Mouse (Mus musculus): ENCODE measurements at regions not wholly inside any gene's neighbourhood (a gene's known extent, or its start where the extent isn't known, plus 50 kb on each side); places are given as distances from the start of the nearest gene placed in this dataset.

DNA sequence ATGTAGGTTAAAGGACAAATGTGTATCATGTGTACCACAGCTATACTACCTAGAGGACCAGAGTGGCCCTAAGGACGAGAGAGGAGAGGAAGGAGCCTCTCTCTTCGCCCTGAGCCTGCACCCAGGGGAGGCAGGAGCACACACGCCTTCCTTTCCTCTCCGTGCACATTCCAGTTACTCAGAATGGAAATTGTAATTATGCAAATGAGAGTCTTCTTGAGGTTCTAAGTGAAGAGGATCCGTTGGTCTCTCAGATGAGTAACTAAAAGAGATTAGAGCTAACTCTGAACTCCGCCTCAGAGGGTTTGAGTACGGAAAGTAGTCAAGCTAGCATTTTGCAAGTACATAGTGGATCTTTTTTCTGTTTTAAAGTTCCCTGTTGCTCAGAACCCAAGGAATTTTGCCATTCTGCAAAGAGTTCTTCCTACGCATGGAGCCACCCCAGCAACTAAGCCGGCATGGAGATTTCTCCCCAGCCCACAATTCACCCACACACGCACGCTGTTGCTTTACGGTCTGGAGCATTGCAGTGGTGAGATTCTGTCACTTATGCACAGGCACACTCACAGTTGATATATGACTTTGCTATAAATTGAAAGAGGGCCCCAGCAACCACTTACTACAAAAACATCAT, 56.0 kb upstream of the Cpeb4 start:
- DNase-seq (ENCODE audit: extremely low spot score in 1 of 2, low spot score in 1 of 2): no peak

DNA sequence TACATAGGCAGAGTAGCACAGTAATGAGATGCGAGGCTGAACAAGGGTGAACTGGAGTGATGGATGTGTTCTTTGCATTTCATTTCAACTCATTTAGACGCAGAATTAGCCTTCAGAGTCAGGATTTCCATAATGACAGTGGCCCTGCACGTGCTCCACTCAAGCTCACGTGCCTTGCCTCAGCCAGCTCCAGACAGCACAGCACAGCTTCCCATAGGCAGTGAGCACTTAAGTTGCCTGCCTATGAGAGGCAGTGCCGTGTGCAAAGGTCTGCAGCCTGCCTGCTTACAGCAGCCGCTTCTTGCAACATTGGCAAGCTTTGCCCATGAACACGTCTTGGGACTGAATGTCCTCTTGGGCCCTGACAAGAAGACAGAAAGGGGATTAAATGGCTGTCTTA, 54.0 kb upstream of the Cpeb4 start:
- no peak for DNase-seq (ENCODE audit: extremely low spot score in 1 of 2, low spot score in 1 of 2)

DNA sequence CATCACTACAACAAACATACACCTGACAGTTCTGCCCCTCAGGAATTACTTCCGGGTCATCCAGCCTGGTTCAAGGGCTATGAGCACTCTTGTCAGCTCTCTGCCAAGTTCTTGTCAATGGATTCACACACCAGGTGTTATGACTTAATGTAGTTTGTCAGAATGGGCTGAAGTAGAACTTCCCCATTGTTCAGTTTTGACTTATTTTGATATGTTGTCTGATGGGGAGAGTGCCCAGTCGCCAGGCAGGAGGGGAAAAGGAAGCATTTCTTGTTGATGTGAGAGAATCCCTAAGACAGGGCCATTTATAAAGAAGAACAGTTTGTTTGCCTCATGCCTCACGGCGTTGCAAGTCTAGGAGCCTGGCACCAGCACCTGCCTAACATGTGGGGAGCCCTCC, 52.0 kb upstream of the Cpeb4 start:
- DNase-seq (ENCODE audit: extremely low spot score in 1 of 2, low spot score in 1 of 2): no peak

DNA sequence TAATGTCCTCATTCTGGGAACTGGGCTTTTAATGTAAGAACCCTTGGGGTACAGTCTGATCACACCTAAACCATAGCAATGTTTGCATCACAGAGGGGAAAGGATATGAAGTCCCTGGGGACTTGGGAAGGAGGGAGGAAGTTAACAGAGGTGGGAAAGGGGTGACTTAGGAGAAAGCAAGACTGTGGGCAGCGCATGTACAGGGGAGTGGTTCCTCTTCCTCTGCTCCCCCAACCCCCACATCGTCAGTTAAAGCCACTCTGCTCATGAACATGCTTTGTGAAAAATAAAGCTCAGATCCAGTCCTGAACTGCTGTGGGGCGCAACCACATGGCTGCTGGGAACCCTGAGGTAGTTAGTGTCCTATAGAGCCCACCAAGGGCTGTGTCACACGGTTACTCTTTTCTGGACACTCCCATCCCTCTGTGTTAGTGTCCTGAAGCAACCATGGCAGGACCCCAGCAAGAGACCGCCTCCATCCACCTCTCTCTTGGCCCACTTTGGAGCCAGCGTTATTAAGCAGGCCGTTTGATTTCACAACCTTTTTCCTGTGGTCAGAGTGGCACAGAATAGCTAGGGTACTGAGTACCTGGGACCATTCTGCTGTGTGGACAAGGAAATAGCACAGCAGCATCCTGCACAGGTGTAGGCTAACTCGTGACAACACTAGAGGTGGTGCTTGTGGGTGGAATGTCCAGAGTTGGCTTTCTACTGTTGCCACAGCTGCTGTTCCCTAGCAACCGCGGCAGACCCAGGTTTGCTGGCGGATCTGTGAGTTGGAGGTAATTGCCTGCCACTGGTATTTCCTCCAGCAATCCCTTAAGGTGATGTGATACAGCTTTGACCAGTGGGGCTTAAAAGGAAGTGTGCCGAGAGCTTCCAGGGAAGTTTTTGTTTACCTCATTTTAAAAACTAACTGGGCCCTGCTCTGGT, 50.3 kb upstream of the Cpeb4 start:
- no peak for DNase-seq (ENCODE audit: extremely low spot score in 1 of 2, low spot score in 1 of 2)

All from layer of hippocampus, postnatal 25 days (tissue).